Mouse (Mus musculus): ENCODE measurements at regions not wholly inside any gene's neighbourhood (a gene's known extent, or its start where the extent isn't known, plus 50 kb on each side); places are given as distances from the start of the nearest gene placed in this dataset.

DNA sequence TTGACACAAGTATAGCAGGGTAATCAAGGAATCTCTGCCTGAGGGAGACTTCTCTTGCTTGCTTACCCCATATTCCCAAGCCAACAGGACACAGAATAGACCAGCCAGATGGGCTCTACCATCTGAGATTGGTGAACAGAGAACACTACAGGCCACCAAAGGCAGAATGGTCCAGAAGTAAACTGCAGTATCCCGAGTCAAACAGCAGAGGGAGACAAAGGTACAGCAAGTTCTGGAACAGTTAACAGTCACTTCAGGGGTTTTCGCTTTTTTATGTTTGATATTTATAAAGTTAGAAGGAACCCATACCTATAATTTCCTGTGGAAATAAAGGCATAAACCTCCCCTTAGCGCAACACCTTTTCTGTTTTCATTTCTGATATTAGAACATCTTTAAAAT is 325.5 kb upstream of the 9130204L05Rik start:
- Histone ChIP-seq H3K36me3 (ENCODE audit: control insufficient read depth in 1 of 2, insufficient read depth in 2 of 2, low read length in 2 of 2) (no peaks in the 10 kb centered on the region), H3K9ac (ENCODE audit: control insufficient read depth, low read depth, low read length, poor library complexity, severe bottlenecking) (no peak overlapping the region), H3K4me1 (ENCODE audit: control insufficient read depth in 1 of 2, insufficient read depth in 2 of 2, low read length in 2 of 2) (no peaks in the 10 kb centered on the region), H3K4me3 (ENCODE audit: control insufficient read depth in 1 of 2, insufficient read depth in 1 of 2, low read depth in 2 of 2, low read length in 2 of 2) (no peak overlapping the region), H3K27me3 (ENCODE audit: control insufficient read depth in 1 of 2, insufficient read depth in 2 of 2, low read length in 2 of 2) (no peaks in the 10 kb centered on the region), H3K9me3 (replicated peaks; ENCODE audit: insufficient read depth, low read length) (no peaks in the 10 kb centered on the region), H3K79me2 (ENCODE audit: control insufficient read depth, insufficient read depth, low read length, poor library complexity) (no peaks in the 10 kb centered on the region), H3K27ac (ENCODE audit: control insufficient read depth, low read depth, low read length) (no peak overlapping the region)
- peak; percentile 62 for DNase-seq (ENCODE audit: low read depth, low spot score)
- TF ChIP-seq CTCF (IDR thresholded peaks at IDR 0.05 in 2 of 3, conservative IDR thresholded peaks at IDR 0.05 in 1 of 3; ENCODE audit: control insufficient read depth in 1 of 3, insufficient read depth in 1 of 3, low read depth in 2 of 3, low read length in 3 of 3, poor library complexity in 1 of 3, severe bottlenecking in 1 of 3) (peak; percentile 29 to 56 (median 52)), SMC3 (IDR thresholded peaks at IDR 0.05; ENCODE audit: low read depth, low read length) (peak; percentile 58), CHD2 (IDR thresholded peaks at IDR 0.05; ENCODE audit: low read length) (no peak), E2F4 (IDR thresholded peaks at IDR 0.05; ENCODE audit: borderline replicate concordance, low read depth, low read length) (no peak), ETS1 (IDR thresholded peaks at IDR 0.05; ENCODE audit: low read depth, low read length) (no peak), TCF12 (IDR thresholded peaks at IDR 0.05; ENCODE audit: low read depth, low read length) (no peak), ZC3H11A (IDR thresholded peaks at IDR 0.05; ENCODE audit: low read depth, low read length) (no peak), USF1 (IDR thresholded peaks at IDR 0.05; ENCODE audit: low read depth, low read length) (no peak), MEF2A (IDR thresholded peaks at IDR 0.05; ENCODE audit: extremely low read depth, insufficient replicate concordance, low read depth, low read length, poor library complexity, severe bottlenecking) (no peak), JUND (IDR thresholded peaks at IDR 0.05; ENCODE audit: low read depth, low read length) (no peak), TBP (IDR thresholded peaks at IDR 0.05; ENCODE audit: low read depth, low read length) (no peak), KAT2A (conservative IDR thresholded peaks at IDR 0.05; ENCODE audit: low read depth, low read length) (no peak), HCFC1 (IDR thresholded peaks at IDR 0.05; ENCODE audit: low read depth, low read length) (no peak), USF2 (IDR thresholded peaks at IDR 0.05; ENCODE audit: borderline replicate concordance in 1 of 2, insufficient read depth in 1 of 2, low read depth in 1 of 2, low read length in 2 of 2) (no peak), GATA1 (IDR thresholded peaks at IDR 0.05; ENCODE audit: low read depth, low read length) (no peak), GABPA (IDR thresholded peaks at IDR 0.05; ENCODE audit: low read depth, low read length) (no peak), BHLHE40 (IDR thresholded peaks at IDR 0.05; ENCODE audit: borderline replicate concordance, low read depth, low read length) (no peak), RAD21 (IDR thresholded peaks at IDR 0.05; ENCODE audit: low read depth, low read length) (peak; percentile 61)
